Mouse (Mus musculus) brain, adult 10 weeks (tissue): ENCODE results near the gene Ncf2. TPM values are rescaled to one million over a fixed set of nuclear protein-coding genes. Genes with fewer than 3 reads are reported as not detected.

ENCODE experiments used
- polyA plus RNA-seq: library from polyadenylated mRNA; stranded (reverse); fragments of 350-450 nt; fragmentation: Illumina TruSeq; extraction: RNeasy Lipid Tissue Mini Kit (QIAGEN cat#74804); gene quantifications from one replicate; pipeline ENCODE4 v1.2.3, GENCODE M21; 2015; ENCODE audit warnings: low read depth, low replicate concordance

The Ncf2 gene
- 4.6 TPM for polyA plus RNA-seq

GRCm38 (mm10) chr1:152799897-152800296, at the start of gene Ncf2:
Gene Ncf2, plus strand, starts transcription at chr1:152800194.

GRCm38 (mm10) chr1:152750312-152750965, 49.6 kb upstream of the Ncf2 start, which contains the start of gene Apobec4:
Gene Apobec4, plus strand, starts transcription at chr1:152750551.

GRCm38 (mm10) chr1:152766032-152766772, 33.8 kb upstream of the Ncf2 start, which contains the start of the genes Rgl1 and Arpc5:
Gene Rgl1, minus strand, starts transcription at chr1:152766351.
Gene Arpc5, plus strand, starts transcription at chr1:152766542.

Other genes with a start within 250 kb of the Ncf2 start
- gene Apobec4, start 49.6 kb upstream of the Ncf2 start, polyA plus RNA-seq, result not detected
- gene Rgl1, start 33.8 kb upstream of the Ncf2 start, polyA plus RNA-seq, result 54.8 TPM
- 130 TPM for gene Arpc5, start 33.7 kb upstream of the Ncf2 start, polyA plus RNA-seq
- gene Smg7, start 102.5 kb downstream of the Ncf2 start, polyA plus RNA-seq, result 48.0 TPM
- 81.5 TPM for gene Nmnat2, start 154.8 kb downstream of the Ncf2 start, polyA plus RNA-seq